Mouse (Mus musculus): ENCODE data around the gene Cdkal1.

The Cdkal1 gene

GRCm38 (mm10) chr13:29649593-29649992, 205.9 kb downstream of the Cdkal1 start:
- Histone ChIP-seq H3K4me3 (replicated peaks; ENCODE audit: low read length) (no peak overlapping the region), H3K4me1 (replicated peaks; ENCODE audit: low read depth, low read length) (peaks cover 3% of the 10 kb centered on the region; the same call in 1 of the 2 replicates), H3K9me3 (ENCODE audit: low read length) (no peaks in the 10 kb centered on the region), H3K36me3 (ENCODE audit: insufficient read depth, low read length) (no peaks in the 10 kb centered on the region), H3K27me3 (ENCODE audit: insufficient read depth, low read length) (no peaks in the 10 kb centered on the region)
- TF ChIP-seq POU5F1 (IDR thresholded peaks at IDR 0.05; ENCODE audit: borderline replicate concordance, low read length), result no peak
- TF ChIP-seq CTCF (conservative IDR thresholded peaks at IDR 0.05; ENCODE audit: low read length), result no peak
- no peak for TF ChIP-seq NANOG (IDR thresholded peaks at IDR 0.05; ENCODE audit: borderline replicate concordance, low read length)

GRCm38 (mm10) chr13:29642226-29642625, 213.2 kb downstream of the Cdkal1 start:
- no peaks in the 10 kb centered on the region for H3K9me3 ChIP-seq (ENCODE audit: low read length)
- TF ChIP-seq POU5F1 (IDR thresholded peaks at IDR 0.05; ENCODE audit: borderline replicate concordance, low read length), result no peak
- no peak for TF ChIP-seq NANOG (IDR thresholded peaks at IDR 0.05; ENCODE audit: borderline replicate concordance, low read length)
- TF ChIP-seq CTCF (conservative IDR thresholded peaks at IDR 0.05; ENCODE audit: low read length), result no peak
- H3K4me1 ChIP-seq (replicated peaks; ENCODE audit: low read depth, low read length), result peaks cover 31% of the 10 kb centered on the region
- no peak overlapping the region for H3K4me3 ChIP-seq (replicated peaks; ENCODE audit: low read length)
- no peaks in the 10 kb centered on the region for H3K36me3 ChIP-seq (ENCODE audit: insufficient read depth, low read length)
- no peaks in the 10 kb centered on the region for H3K27me3 ChIP-seq (ENCODE audit: insufficient read depth, low read length)

DNA sequence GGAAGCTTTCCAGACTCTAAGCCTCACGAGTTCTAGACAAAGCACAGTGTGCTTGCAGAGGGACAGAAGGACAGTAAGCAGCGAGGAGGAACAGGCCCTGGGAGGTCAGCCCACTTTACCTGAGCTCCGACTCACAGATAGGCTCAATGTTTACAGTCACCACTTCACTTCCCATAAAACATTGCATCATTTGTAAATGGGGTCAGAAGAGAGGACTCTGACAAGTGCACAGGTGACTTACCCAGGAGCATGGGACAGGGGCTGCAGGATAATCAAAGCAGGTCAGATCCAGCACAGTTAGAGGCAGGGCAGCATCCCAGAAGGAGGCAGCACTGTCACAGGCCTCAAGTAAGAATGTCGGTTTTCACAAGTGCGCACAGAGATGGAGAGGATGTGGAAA, 214.3 kb downstream of the Cdkal1 start:
- no peaks in the 10 kb centered on the region for H3K36me3 ChIP-seq (ENCODE audit: insufficient read depth, low read length)
- no peak for TF ChIP-seq CTCF (conservative IDR thresholded peaks at IDR 0.05; ENCODE audit: low read length)
- TF ChIP-seq NANOG (IDR thresholded peaks at IDR 0.05; ENCODE audit: borderline replicate concordance, low read length), result no peak
- TF ChIP-seq POU5F1 (IDR thresholded peaks at IDR 0.05; ENCODE audit: borderline replicate concordance, low read length), result no peak
- H3K4me1 ChIP-seq (replicated peaks; ENCODE audit: low read depth, low read length), result peaks cover 31% of the 10 kb centered on the region
- H3K9me3 ChIP-seq (ENCODE audit: low read length), result no peaks in the 10 kb centered on the region
- H3K27me3 ChIP-seq (ENCODE audit: insufficient read depth, low read length), result no peaks in the 10 kb centered on the region
- H3K4me3 ChIP-seq (replicated peaks; ENCODE audit: low read length), result no peak overlapping the region

DNA sequence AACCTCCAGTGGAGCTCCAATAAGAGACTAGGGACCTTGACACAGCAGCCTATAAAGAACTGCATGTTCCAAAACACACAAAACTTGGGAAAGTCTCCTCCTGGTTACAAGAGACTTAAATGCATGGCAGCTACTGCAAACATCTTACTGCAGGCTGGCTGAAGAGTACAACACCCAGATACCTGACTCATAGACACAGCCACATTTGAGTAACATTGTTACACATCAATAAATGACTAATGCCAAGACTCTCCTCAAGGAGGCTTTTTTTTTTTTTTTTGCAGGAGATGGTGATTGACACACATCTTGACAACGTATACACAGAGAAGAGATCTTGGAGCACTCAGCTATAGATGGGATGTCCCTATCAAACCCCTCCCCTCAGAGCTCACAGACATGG, 215.3 kb downstream of the Cdkal1 start:
- no peak for TF ChIP-seq CTCF (conservative IDR thresholded peaks at IDR 0.05; ENCODE audit: low read length)
- no peak for TF ChIP-seq POU5F1 (IDR thresholded peaks at IDR 0.05; ENCODE audit: borderline replicate concordance, low read length)
- TF ChIP-seq NANOG (IDR thresholded peaks at IDR 0.05; ENCODE audit: borderline replicate concordance, low read length), result no peak
- no peaks in the 10 kb centered on the region for H3K36me3 ChIP-seq (ENCODE audit: insufficient read depth, low read length)
- peaks cover 33% of the 10 kb centered on the region for H3K4me1 ChIP-seq (replicated peaks; ENCODE audit: low read depth, low read length)
- no peaks in the 10 kb centered on the region for H3K27me3 ChIP-seq (ENCODE audit: insufficient read depth, low read length)
- H3K9me3 ChIP-seq (ENCODE audit: low read length), result no peaks in the 10 kb centered on the region
- no peak overlapping the region for H3K4me3 ChIP-seq (replicated peaks; ENCODE audit: low read length)

DNA sequence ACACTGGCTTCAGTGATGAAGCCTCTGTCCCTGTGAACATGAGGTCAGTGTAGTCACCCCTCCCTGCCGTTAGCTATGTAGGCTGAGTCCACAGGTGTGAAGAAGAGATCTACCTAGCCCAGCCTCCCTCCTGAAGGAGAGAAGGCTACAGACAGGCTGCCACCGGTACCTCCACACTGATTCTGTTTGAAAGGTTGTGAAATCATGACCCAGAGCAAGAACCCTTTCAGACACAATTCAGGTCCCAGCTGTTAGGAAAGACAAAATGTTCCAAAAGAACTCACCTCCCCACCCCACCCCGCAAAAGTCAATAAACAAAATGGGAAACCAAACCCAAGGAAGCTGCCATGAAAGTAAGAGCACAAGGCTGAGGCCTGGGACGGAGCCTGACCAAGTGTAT, 217.2 kb downstream of the Cdkal1 start:
- Histone ChIP-seq H3K4me3 (replicated peaks; ENCODE audit: low read length) (no peak overlapping the region), H3K36me3 (ENCODE audit: insufficient read depth, low read length) (no peaks in the 10 kb centered on the region), H3K27me3 (ENCODE audit: insufficient read depth, low read length) (no peaks in the 10 kb centered on the region), H3K9me3 (ENCODE audit: low read length) (no peaks in the 10 kb centered on the region), H3K4me1 (replicated peaks; ENCODE audit: low read depth, low read length) (peaks cover 33% of the 10 kb centered on the region)
- no peak for TF ChIP-seq NANOG (IDR thresholded peaks at IDR 0.05; ENCODE audit: borderline replicate concordance, low read length)
- TF ChIP-seq CTCF (conservative IDR thresholded peaks at IDR 0.05; ENCODE audit: low read length), result no peak
- TF ChIP-seq POU5F1 (IDR thresholded peaks at IDR 0.05; ENCODE audit: borderline replicate concordance, low read length), result no peak

DNA sequence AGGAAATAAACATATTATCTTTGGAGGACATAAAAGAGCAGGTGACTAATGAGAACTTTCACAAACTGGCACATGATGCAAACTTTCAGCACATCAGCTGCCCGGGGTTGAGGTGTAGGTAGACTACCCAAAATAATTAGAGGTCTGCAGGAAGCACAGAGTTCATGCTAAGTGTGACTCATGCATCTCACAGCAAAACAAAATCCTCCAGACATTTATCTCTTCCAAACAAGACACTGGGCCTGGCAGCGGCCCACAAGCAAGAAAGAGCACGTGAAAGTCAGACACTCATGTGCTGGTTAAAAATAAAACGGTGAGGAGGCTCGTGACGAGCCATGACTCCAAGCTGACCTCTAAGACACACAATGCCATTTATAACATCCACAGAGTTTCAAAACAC, 217.7 kb downstream of the Cdkal1 start:
- Histone ChIP-seq H3K27me3 (ENCODE audit: insufficient read depth, low read length) (no peaks in the 10 kb centered on the region), H3K4me1 (replicated peaks; ENCODE audit: low read depth, low read length) (peaks cover 33% of the 10 kb centered on the region), H3K36me3 (ENCODE audit: insufficient read depth, low read length) (no peaks in the 10 kb centered on the region), H3K9me3 (ENCODE audit: low read length) (no peaks in the 10 kb centered on the region), H3K4me3 (replicated peaks; ENCODE audit: low read length) (no peak overlapping the region)
- no peak for TF ChIP-seq POU5F1 (IDR thresholded peaks at IDR 0.05; ENCODE audit: borderline replicate concordance, low read length)
- TF ChIP-seq NANOG (IDR thresholded peaks at IDR 0.05; ENCODE audit: borderline replicate concordance, low read length), result no peak
- no peak for TF ChIP-seq CTCF (conservative IDR thresholded peaks at IDR 0.05; ENCODE audit: low read length)

- Histone ChIP-seq H3K4me3 (replicated peaks; ENCODE audit: low read length) (no peak overlapping the region), H3K4me1 (replicated peaks; ENCODE audit: low read depth, low read length) (peaks cover 25% of the 10 kb centered on the region), H3K27me3 (ENCODE audit: insufficient read depth, low read length) (no peaks in the 10 kb centered on the region), H3K36me3 (ENCODE audit: insufficient read depth, low read length) (no peaks in the 10 kb centered on the region), H3K9me3 (ENCODE audit: low read length) (no peaks in the 10 kb centered on the region)
- TF ChIP-seq CTCF (conservative IDR thresholded peaks at IDR 0.05; ENCODE audit: low read length) (no peak), POU5F1 (IDR thresholded peaks at IDR 0.05; ENCODE audit: borderline replicate concordance, low read length) (no peak), NANOG (IDR thresholded peaks at IDR 0.05; ENCODE audit: borderline replicate concordance, low read length) (no peak)
These were observed 219.9 kb downstream of the Cdkal1 start for GRCm38 (mm10) chr13:29635581-29635980.

DNA sequence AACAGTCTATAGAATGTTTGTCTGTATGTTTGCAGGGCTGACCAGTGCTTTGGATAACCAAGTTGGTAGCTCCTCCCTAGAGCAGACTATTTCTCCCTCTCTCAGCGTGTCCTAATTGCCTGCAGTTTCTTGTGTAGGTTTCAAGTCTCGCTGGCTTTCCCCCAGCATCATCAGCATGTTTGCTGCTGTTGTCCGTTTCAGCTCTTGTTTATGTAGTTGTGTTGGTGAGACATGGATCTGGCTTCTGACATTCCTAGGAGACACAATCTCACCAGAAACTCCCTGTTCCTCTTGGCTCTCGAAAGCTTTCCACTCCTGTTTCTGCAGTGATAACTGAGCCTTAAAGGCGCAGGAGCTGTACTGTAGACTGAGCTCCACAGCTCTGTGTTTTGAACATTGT, 224.1 kb downstream of the Cdkal1 start:
- peaks cover 8% of the 10 kb centered on the region for H3K4me1 ChIP-seq (replicated peaks; ENCODE audit: low read depth, low read length)
- H3K4me3 ChIP-seq (replicated peaks; ENCODE audit: low read length), result no peak overlapping the region
- no peaks in the 10 kb centered on the region for H3K36me3 ChIP-seq (ENCODE audit: insufficient read depth, low read length)
- no peaks in the 10 kb centered on the region for H3K27me3 ChIP-seq (ENCODE audit: insufficient read depth, low read length)
- H3K9me3 ChIP-seq (ENCODE audit: low read length), result no peaks in the 10 kb centered on the region
- TF ChIP-seq NANOG (IDR thresholded peaks at IDR 0.05; ENCODE audit: borderline replicate concordance, low read length), result no peak
- no peak for TF ChIP-seq CTCF (conservative IDR thresholded peaks at IDR 0.05; ENCODE audit: low read length)
- no peak for TF ChIP-seq POU5F1 (IDR thresholded peaks at IDR 0.05; ENCODE audit: borderline replicate concordance, low read length)

GRCm38 (mm10) chr13:29628607-29629006, 226.9 kb downstream of the Cdkal1 start:
- Histone ChIP-seq H3K36me3 (ENCODE audit: insufficient read depth, low read length) (no peaks in the 10 kb centered on the region), H3K9me3 (ENCODE audit: low read length) (no peaks in the 10 kb centered on the region), H3K27me3 (ENCODE audit: insufficient read depth, low read length) (no peaks in the 10 kb centered on the region), H3K4me1 (replicated peaks; ENCODE audit: low read depth, low read length) (peaks cover 5% of the 10 kb centered on the region), H3K4me3 (replicated peaks; ENCODE audit: low read length) (no peak overlapping the region)
- TF ChIP-seq POU5F1 (IDR thresholded peaks at IDR 0.05; ENCODE audit: borderline replicate concordance, low read length), result no peak
- TF ChIP-seq NANOG (IDR thresholded peaks at IDR 0.05; ENCODE audit: borderline replicate concordance, low read length), result no peak
- TF ChIP-seq CTCF (conservative IDR thresholded peaks at IDR 0.05; ENCODE audit: low read length), result no peak

Data from E14TG2a.4 (cell line).